Mouse (Mus musculus): Measurements from ENCODE around the gene Flnc. TPM values are rescaled to one million over a fixed set of nuclear protein-coding genes. Genes with fewer than 3 reads are reported as not detected.
A peak's percentile ranks its signal among the peaks of the same experiment; 100 is the strongest.

Flnc gene
- polyA plus RNA-seq, 1 experiment from 2014 or later, result 2.0 TPM

DNA sequence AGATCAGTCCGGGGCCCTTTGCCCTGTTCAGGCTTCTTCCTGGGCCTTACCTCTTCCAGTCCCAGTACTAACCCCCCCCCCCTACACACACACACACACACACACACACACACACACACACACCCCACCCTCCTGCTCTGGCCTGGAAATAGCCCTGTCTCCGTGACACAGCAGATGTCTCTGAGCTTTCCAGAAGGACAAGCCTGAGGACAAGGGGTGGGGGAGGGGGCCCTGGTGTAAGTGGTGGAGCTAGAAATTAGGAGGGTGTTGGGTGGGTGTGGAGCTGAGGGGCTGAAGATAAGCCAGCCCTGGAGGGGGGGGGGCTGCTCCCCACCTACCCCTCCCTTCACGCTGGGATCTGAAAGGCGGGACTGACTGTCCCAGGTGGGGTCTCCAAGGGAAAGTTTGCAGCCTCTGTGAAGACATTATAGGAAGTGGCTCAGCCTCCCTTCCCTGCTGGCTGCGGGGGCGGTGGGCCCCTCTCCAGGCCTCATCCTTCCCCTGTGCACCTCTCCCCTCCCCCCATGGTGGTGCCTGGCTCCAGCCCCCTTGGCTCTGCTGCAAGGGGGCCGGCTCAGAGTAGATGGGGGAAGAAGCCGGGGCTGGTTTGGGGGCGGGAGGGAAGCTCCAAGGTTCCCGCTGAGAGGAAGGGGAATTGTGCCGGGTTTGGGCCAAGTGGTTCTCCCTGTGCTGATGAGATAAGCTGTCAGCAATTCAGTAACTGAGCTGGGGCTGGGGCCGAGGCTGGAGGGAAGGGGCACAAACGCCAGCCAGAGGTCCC, 2.0 kb downstream of the Flnc start:
- H3K4me1 ChIP-seq (ENCODE audit: control insufficient read depth, insufficient read depth, low read length), result peaks cover 21% of the 10 kb centered on the region
- peak; percentile 37; the same call in 1 of the 2 replicates for ATAC-seq
- no peaks in the 10 kb centered on the region for H3K9me3 ChIP-seq (replicated peaks; ENCODE audit: control insufficient read depth, low read length, poor library complexity, severe bottlenecking)
- no peak overlapping the region; the same call in 1 of the 2 replicates for H3K4me3 ChIP-seq (ENCODE audit: low read depth, low read length)
- no peak overlapping the region for H3K9ac ChIP-seq (ENCODE audit: low read depth, low read length)
- no peak overlapping the region for H3K27ac ChIP-seq (ENCODE audit: low read length)
- H3K36me3 ChIP-seq (ENCODE audit: control insufficient read depth, insufficient read depth, low read length), result no peaks in the 10 kb centered on the region
- peaks cover 27% of the 10 kb centered on the region for H3K27me3 ChIP-seq (ENCODE audit: control insufficient read depth, insufficient read depth, low read depth, low read length)
- H3K4me2 ChIP-seq (ENCODE audit: low read length), result peak overlapping the region; percentile 25
- WGBS, result 6% methylated on average over 13 of the region's 13 CpGs

DNA sequence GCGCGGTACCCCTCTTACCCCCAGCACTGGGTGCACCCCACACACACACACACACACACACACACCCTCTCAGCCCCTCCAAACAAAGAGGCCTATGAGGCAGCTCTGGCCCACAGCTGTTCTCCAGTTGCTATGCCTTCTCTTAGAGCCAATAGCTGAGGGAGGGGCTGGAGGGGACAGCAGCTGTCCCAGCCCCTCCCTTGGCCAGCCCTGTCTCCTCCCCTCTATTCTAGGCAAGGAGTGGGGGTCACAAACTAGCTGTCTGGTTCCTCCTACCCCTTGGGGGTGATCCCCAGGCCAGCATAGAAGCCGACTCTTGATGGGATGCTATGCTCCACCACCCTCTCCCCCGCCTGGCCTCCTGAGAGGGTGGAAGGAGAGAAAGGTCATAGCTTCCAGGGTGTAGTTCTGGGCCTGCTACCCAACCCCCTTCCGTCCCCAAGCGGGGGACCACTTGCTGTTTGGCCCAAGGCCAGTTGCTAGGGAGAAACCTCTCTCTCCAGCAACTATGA, 2.9 kb downstream of the Flnc start:
- Histone ChIP-seq H3K27me3 (ENCODE audit: control insufficient read depth, insufficient read depth, low read depth, low read length) (peaks cover 27% of the 10 kb centered on the region), H3K4me1 (ENCODE audit: control insufficient read depth, insufficient read depth, low read length) (peaks cover 21% of the 10 kb centered on the region), H3K27ac (ENCODE audit: low read length) (peak overlapping the region; percentile 47; the same call in 1 of the 2 replicates), H3K9me3 (replicated peaks; ENCODE audit: control insufficient read depth, low read length, poor library complexity, severe bottlenecking) (no peaks in the 10 kb centered on the region), H3K9ac (ENCODE audit: low read depth, low read length) (no peak overlapping the region), H3K36me3 (ENCODE audit: control insufficient read depth, insufficient read depth, low read length) (no peaks in the 10 kb centered on the region), H3K4me3 (ENCODE audit: low read depth, low read length) (no peak overlapping the region), H3K4me2 (ENCODE audit: low read length) (no peak overlapping the region)
- peak; percentile 32 for ATAC-seq
- 11% methylated on average over 6 of the region's 6 CpGs for WGBS

GRCm38 (mm10) chr6:29436461-29436934, 3.4 kb downstream of the Flnc start:
- Histone ChIP-seq H3K4me2 (ENCODE audit: low read length) (no peak overlapping the region; the same call in 1 of the 2 replicates), H3K36me3 (ENCODE audit: control insufficient read depth, insufficient read depth, low read length) (no peaks in the 10 kb centered on the region), H3K27me3 (ENCODE audit: control insufficient read depth, insufficient read depth, low read depth, low read length) (peaks cover 27% of the 10 kb centered on the region), H3K4me1 (ENCODE audit: control insufficient read depth, insufficient read depth, low read length) (peaks cover 21% of the 10 kb centered on the region), H3K27ac (ENCODE audit: low read length) (0 out of 2 replicates have a peak overlapping the region, but pooled peaks have one; percentile 5), H3K9me3 (replicated peaks; ENCODE audit: control insufficient read depth, low read length, poor library complexity, severe bottlenecking) (no peaks in the 10 kb centered on the region), H3K9ac (ENCODE audit: low read depth, low read length) (no peak overlapping the region), H3K4me3 (ENCODE audit: low read depth, low read length) (no peak overlapping the region)
- 2% methylated on average over 11 of the region's 11 CpGs for WGBS
- peak; percentile 33; the same call in 1 of the 2 replicates for ATAC-seq

DNA sequence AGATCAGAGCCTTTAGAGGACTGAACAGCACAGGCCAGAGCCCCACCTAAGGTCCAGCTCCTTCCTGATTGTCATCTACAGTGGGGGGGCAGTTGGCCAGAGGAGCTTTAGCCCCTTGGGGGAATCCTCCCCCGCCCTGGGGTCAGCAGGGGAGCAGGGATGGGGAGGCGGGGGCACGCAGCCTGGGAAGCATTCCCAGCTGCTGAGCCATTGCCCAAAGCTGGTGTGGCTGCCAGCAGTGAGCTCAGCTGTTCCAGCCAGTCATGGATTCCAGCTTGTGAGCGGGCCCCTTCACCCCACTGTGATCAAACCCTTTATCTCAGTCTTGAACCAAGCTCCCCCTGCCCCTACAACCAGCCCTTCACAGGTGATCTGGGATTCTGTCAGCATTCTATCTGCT, 6.2 kb downstream of the Flnc start:
- Histone ChIP-seq H3K4me2 (ENCODE audit: low read length) (no peak overlapping the region), H3K27ac (ENCODE audit: low read length) (no peak overlapping the region), H3K27me3 (ENCODE audit: control insufficient read depth, insufficient read depth, low read depth, low read length) (peaks cover 15% of the 10 kb centered on the region), H3K4me3 (ENCODE audit: low read depth, low read length) (no peak overlapping the region), H3K4me1 (ENCODE audit: control insufficient read depth, insufficient read depth, low read length) (peaks cover 12% of the 10 kb centered on the region; the same call in 1 of the 2 replicates), H3K9ac (ENCODE audit: low read depth, low read length) (no peak overlapping the region), H3K36me3 (ENCODE audit: control insufficient read depth, insufficient read depth, low read length) (no peaks in the 10 kb centered on the region), H3K9me3 (replicated peaks; ENCODE audit: control insufficient read depth, low read length, poor library complexity, severe bottlenecking) (no peaks in the 10 kb centered on the region)
- no peak for ATAC-seq
- WGBS, result 64% methylated on average over 4 of the region's 4 CpGs

GRCm38 (mm10) chr6:29439789-29440188, 6.7 kb downstream of the Flnc start:
- Histone ChIP-seq H3K9ac (ENCODE audit: low read depth, low read length) (no peak overlapping the region), H3K9me3 (replicated peaks; ENCODE audit: control insufficient read depth, low read length, poor library complexity, severe bottlenecking) (no peaks in the 10 kb centered on the region), H3K4me3 (ENCODE audit: low read depth, low read length) (no peak overlapping the region), H3K27me3 (ENCODE audit: control insufficient read depth, insufficient read depth, low read depth, low read length) (peaks cover 9% of the 10 kb centered on the region), H3K4me2 (ENCODE audit: low read length) (no peak overlapping the region), H3K27ac (ENCODE audit: low read length) (no peak overlapping the region), H3K4me1 (ENCODE audit: control insufficient read depth, insufficient read depth, low read length) (peaks cover 11% of the 10 kb centered on the region; the same call in 1 of the 2 replicates), H3K36me3 (ENCODE audit: control insufficient read depth, insufficient read depth, low read length) (no peaks in the 10 kb centered on the region)
- WGBS, result 87% methylated on average over 6 of the region's 6 CpGs
- no peak for ATAC-seq

DNA sequence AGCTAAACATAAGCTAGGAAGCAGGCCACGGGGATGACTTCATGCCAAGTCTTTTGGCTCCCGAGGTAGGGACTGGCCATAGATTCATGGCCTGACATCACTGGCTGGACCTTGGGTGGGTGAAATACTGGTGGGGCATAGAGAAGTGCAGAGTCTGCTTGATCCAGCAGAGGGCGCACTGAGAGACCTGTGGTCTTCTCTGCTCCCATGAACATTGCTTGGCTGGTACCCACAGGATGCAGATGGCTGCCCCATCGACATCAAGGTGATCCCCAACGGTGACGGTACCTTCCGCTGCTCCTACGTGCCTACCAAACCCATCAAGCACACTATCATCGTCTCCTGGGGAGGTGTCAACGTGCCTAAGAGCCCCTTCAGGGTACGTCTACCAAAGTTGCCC, 11.7 kb downstream of the Flnc start:
- WGBS, result 75% methylated on average over 11 of the region's 11 CpGs
- H3K4me2 ChIP-seq (ENCODE audit: low read length), result no peak overlapping the region
- H3K27ac ChIP-seq (ENCODE audit: low read length), result no peak overlapping the region
- H3K9me3 ChIP-seq (replicated peaks; ENCODE audit: control insufficient read depth, low read length, poor library complexity, severe bottlenecking), result no peaks in the 10 kb centered on the region
- ATAC-seq, result no peak
- no peak overlapping the region for H3K9ac ChIP-seq (ENCODE audit: low read depth, low read length)
- no peak overlapping the region for H3K4me3 ChIP-seq (ENCODE audit: low read depth, low read length)
- H3K4me1 ChIP-seq (ENCODE audit: control insufficient read depth, insufficient read depth, low read length), result no peaks in the 10 kb centered on the region
- H3K27me3 ChIP-seq (ENCODE audit: control insufficient read depth, insufficient read depth, low read depth, low read length), result no peaks in the 10 kb centered on the region
- no peaks in the 10 kb centered on the region for H3K36me3 ChIP-seq (ENCODE audit: control insufficient read depth, insufficient read depth, low read length)

DNA sequence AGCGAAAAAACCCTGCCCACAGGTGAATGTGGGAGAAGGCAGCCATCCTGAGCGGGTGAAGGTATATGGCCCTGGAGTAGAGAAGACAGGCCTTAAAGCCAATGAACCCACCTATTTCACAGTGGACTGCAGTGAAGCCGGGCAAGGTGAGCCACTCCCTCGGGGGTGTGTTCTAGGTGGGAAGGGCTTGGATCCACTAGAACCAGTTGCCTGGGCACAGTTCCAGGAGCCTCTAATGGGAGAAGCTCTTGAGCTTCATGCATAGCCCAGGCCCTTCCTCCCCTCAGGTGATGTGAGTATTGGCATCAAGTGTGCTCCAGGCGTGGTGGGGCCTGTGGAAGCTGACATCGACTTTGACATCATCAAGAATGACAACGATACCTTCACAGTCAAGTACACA, 12.3 kb downstream of the Flnc start:
- ATAC-seq, result no peak
- Histone ChIP-seq H3K27me3 (ENCODE audit: control insufficient read depth, insufficient read depth, low read depth, low read length) (no peaks in the 10 kb centered on the region), H3K4me1 (ENCODE audit: control insufficient read depth, insufficient read depth, low read length) (no peaks in the 10 kb centered on the region), H3K36me3 (ENCODE audit: control insufficient read depth, insufficient read depth, low read length) (no peaks in the 10 kb centered on the region), H3K9ac (ENCODE audit: low read depth, low read length) (no peak overlapping the region), H3K9me3 (replicated peaks; ENCODE audit: control insufficient read depth, low read length, poor library complexity, severe bottlenecking) (no peaks in the 10 kb centered on the region), H3K27ac (ENCODE audit: low read length) (no peak overlapping the region), H3K4me2 (ENCODE audit: low read length) (no peak overlapping the region), H3K4me3 (ENCODE audit: low read depth, low read length) (no peak overlapping the region)
- WGBS, result 94% methylated on average over 7 of the region's 7 CpGs

DNA sequence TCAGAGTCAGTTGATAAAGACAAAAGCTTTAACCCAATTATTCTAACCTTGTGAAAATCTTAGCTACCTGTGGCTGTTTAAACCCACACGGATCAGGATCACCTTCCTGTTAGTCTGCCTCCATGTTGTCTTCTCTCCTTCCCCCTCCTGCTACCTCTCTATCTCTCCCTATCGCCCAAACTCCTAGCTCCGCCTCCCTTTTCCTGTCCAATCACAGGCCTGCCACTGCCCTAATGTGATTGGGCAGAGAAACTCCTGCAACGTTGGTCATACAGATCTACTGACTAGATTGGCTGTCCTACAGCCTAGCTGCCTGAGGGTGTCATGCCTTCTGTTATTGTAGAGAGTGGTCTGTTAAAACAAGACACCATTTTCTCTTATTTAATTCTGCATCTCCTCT, 16.8 kb downstream of the Flnc start:
- H3K9ac ChIP-seq (ENCODE audit: low read depth, low read length), result no peak overlapping the region
- no peak overlapping the region for H3K4me2 ChIP-seq (ENCODE audit: low read length)
- 32% methylated on average over 4 of the region's 4 CpGs for WGBS
- H3K27ac ChIP-seq (ENCODE audit: low read length), result no peak overlapping the region
- no peaks in the 10 kb centered on the region for H3K9me3 ChIP-seq (replicated peaks; ENCODE audit: control insufficient read depth, low read length, poor library complexity, severe bottlenecking)
- no peaks in the 10 kb centered on the region for H3K27me3 ChIP-seq (ENCODE audit: control insufficient read depth, insufficient read depth, low read depth, low read length)
- no peak overlapping the region for H3K4me3 ChIP-seq (ENCODE audit: low read depth, low read length)
- no peak for ATAC-seq
- H3K4me1 ChIP-seq (ENCODE audit: control insufficient read depth, insufficient read depth, low read length), result no peaks in the 10 kb centered on the region
- no peaks in the 10 kb centered on the region for H3K36me3 ChIP-seq (ENCODE audit: control insufficient read depth, insufficient read depth, low read length)

DNA sequence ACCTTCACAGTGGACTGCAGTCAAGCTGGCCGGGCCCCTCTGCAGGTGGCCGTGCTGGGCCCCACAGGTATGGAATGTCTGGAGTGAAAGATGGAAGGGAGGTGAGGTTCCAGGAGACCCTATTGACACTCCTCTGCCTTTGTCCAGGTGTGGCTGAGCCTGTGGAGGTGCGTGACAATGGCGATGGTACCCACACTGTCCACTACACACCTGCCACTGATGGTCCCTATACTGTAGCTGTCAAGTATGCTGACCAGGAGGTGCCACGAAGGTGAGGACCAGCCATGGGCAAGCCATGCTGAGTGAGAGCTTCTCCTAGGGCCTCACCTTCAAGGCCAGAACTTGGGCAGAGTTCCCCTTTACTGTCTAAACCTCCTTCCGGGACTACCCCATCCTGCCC, 17.6 kb downstream of the Flnc start:
- no peaks in the 10 kb centered on the region for H3K27me3 ChIP-seq (ENCODE audit: control insufficient read depth, insufficient read depth, low read depth, low read length)
- no peak overlapping the region for H3K9ac ChIP-seq (ENCODE audit: low read depth, low read length)
- no peaks in the 10 kb centered on the region for H3K4me1 ChIP-seq (ENCODE audit: control insufficient read depth, insufficient read depth, low read length)
- no peak overlapping the region for H3K4me2 ChIP-seq (ENCODE audit: low read length)
- no peaks in the 10 kb centered on the region for H3K36me3 ChIP-seq (ENCODE audit: control insufficient read depth, insufficient read depth, low read length)
- H3K4me3 ChIP-seq (ENCODE audit: low read depth, low read length), result no peak overlapping the region
- ATAC-seq, result no peak
- no peak overlapping the region for H3K27ac ChIP-seq (ENCODE audit: low read length)
- no peaks in the 10 kb centered on the region for H3K9me3 ChIP-seq (replicated peaks; ENCODE audit: control insufficient read depth, low read length, poor library complexity, severe bottlenecking)
- WGBS, result 95% methylated on average over 6 of the region's 6 CpGs

All from midbrain, embryonic 16.5 days (tissue).